Mouse (Mus musculus): ENCODE data around the gene Pigs.

GRCm38 (mm10) chr11:78370389-78370788 is 42.2 kb downstream of the Pigs start:
- TF ChIP-seq USF1 (IDR thresholded peaks at IDR 0.05; ENCODE audit: low read depth): no peak
- TF ChIP-seq POLR2A (IDR thresholded peaks at IDR 0.05; ENCODE audit: insufficient read length, low read depth): no peak

All from myocyte (in vitro differentiated cells).